Mouse (Mus musculus) liver, adult 2 months (tissue): ENCODE measurements around the gene Spata2l. TPM values are rescaled to one million over a fixed set of nuclear protein-coding genes. Genes with fewer than 3 reads are reported as not detected.

Source experiments
- DNase-seq: peaks from one replicate; pipeline ENCODE4 v3.0.0-alpha.2; 2011; ENCODE audit warnings: low read depth, low spot score; ENCODE audit errors: extremely low read depth
- H3K27ac ChIP-seq: fragments of 200-500 bp; replicated peaks from 2 replicates; pipeline ENCODE4 v1.5.1; 2012; ENCODE audit warnings: low read depth, mild to moderate bottlenecking, control low read depth, inconsistent platforms, low read length; ENCODE audit not compliant: insufficient read depth
- H3K27me3 ChIP-seq: fragments of 200-500 bp; 2 replicates; pipeline ENCODE4 v1.6.1; 2012; ENCODE audit warnings: mild to moderate bottlenecking, moderate library complexity, low read length, inconsistent platforms; ENCODE audit not compliant: control insufficient read depth, insufficient read depth
- H3K36me3 ChIP-seq: fragments of 200-500 bp; 2 replicates; pipeline ENCODE4 v1.6.1; 2012; ENCODE audit warnings: low read length, inconsistent platforms; ENCODE audit not compliant: control insufficient read depth, insufficient read depth
- H3K4me1 ChIP-seq: fragments of 200-500 bp; 2 replicates; pipeline ENCODE4 v1.6.1; 2011; ENCODE audit warnings: low read length; ENCODE audit not compliant: control insufficient read depth, insufficient read depth
- H3K4me3 ChIP-seq: fragments of 200-500 bp; 2 replicates; pipeline ENCODE4 v1.5.1; 2011; ENCODE audit warnings: low read depth, mild to moderate bottlenecking, control low read depth, low read length, moderate library complexity; ENCODE audit not compliant: insufficient read depth
- H3K79me2 ChIP-seq: fragments of 200-500 bp; 2 replicates; pipeline ENCODE4 v1.6.1; 2012; ENCODE audit warnings: inconsistent platforms, mild to moderate bottlenecking, low read length, moderate library complexity; ENCODE audit not compliant: control insufficient read depth, insufficient read depth
- H3K9ac ChIP-seq: fragments of 200-500 bp; 2 replicates; pipeline ENCODE4 v1.6.1; 2012; ENCODE audit warnings: low read depth, mild to moderate bottlenecking, control low read depth, inconsistent platforms, low read length
- CTCF ChIP-seq: fragments of 200-500 bp; IDR thresholded peaks from 2 replicates; pipeline ENCODE4 v1.5.1; 2011; ENCODE audit warnings: low read depth, low read length, control low read depth
- POLR2A ChIP-seq: fragments of 200-500 bp; IDR thresholded peaks from 2 replicates; pipeline ENCODE4 v1.6.1; 2011; ENCODE audit warnings: low read length, control low read depth; ENCODE audit not compliant: insufficient read depth; ENCODE audit errors: extremely low read depth
- WGBS: fragments of 180-500 bp; shearing (Covaris S2); methylation state at CpG from one replicate; pipeline ENCODE4 v1.1.7; 2018; 5-methylcytosine and 5-hydroxymethylcytosine counted together
- polyA plus RNA-seq: library from polyadenylated mRNA; depleted of rRNA; stranded (reverse); fragments of >200 nt; gene quantifications from 2 replicates; pipeline ENCODE4 v1.2.3, GENCODE M21; 2012
- total RNA-seq: library from RNA; depleted of rRNA; stranded (reverse); fragments of >200 nt; gene quantifications from 2 replicates; pipeline ENCODE4 v1.2.3, GENCODE M21; 2014

The Spata2l gene
- total and polyA plus RNA-seq, 2 experiments, result 16.8 to 27.3 TPM

DNA sequence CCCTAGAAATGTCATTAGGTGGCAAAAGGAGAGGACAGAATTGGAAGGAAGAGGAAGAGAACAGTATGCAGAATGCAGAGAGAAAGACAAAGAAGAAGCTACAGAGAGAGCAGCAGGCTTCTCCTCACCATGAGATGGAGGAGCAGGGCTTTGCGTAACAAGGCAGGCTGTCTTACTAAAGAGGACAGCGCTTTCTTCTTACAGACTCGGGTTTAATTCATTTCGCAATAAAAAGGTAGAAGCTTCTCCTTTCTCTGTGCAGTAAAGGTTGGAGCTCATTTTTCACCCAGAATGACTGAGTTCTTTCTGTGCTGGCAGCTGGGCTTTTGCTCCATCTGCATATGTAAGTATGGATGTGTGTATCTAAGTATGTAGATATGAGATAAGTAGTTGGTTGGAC lies 43.8 kb upstream of the Spata2l start:
- Histone ChIP-seq H3K27me3 (no peaks in the 10 kb centered on the region), H3K27ac (no peak overlapping the region), H3K4me1 (no peaks in the 10 kb centered on the region), H3K4me3 (no peak overlapping the region), H3K36me3 (no peaks in the 10 kb centered on the region), H3K9ac (no peak overlapping the region), H3K79me2 (no peaks in the 10 kb centered on the region)
- no peak for DNase-seq
- 81% methylated on average over 4 of the region's 4 CpGs for whole genome bisulfite sequencing
- no peak for TF ChIP-seq CTCF

- 90% methylated on average over 7 of the region's 7 CpGs for WGBS
- H3K27me3 ChIP-seq, result no peaks in the 10 kb centered on the region
- no peak for TF ChIP-seq CTCF
- TF ChIP-seq POLR2A, result no peak
- H3K36me3 ChIP-seq, result no peaks in the 10 kb centered on the region
- no peak overlapping the region for H3K27ac ChIP-seq
- no peaks in the 10 kb centered on the region for H3K4me1 ChIP-seq
- no peak overlapping the region for H3K4me3 ChIP-seq
- DNase-seq, result no peak
- no peaks in the 10 kb centered on the region for H3K79me2 ChIP-seq
- H3K9ac ChIP-seq, result no peak overlapping the region
These were observed 42.4 kb upstream of the Spata2l start for GRCm38 (mm10) chr8:123278445-123278844.

DNA sequence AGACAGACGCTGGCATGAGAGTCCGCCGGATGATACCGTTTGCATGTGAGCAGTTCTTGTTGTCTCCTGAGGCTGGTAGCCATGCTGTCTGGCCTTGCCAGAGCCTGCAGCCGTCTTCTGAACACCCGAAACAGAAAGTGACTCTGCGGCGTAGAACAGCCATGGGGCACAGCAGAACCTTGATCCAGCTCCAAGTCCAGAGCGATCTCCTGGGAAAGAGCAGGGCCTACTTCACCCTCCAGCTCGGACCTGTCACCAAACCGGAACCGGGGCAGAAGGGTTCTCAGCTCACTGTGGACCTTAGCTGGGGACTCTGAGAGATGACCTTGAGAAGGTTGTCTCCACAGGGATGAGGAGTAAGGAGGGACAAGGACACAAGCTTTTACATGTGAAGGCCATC lies 39.1 kb upstream of the Spata2l start:
- WGBS, result 95% methylated on average over 12 of the region's 12 CpGs
- Histone ChIP-seq H3K4me3 (no peak overlapping the region), H3K4me1 (no peaks in the 10 kb centered on the region), H3K36me3 (no peaks in the 10 kb centered on the region), H3K9ac (no peak overlapping the region), H3K27ac (no peak overlapping the region), H3K27me3 (no peaks in the 10 kb centered on the region), H3K79me2 (no peaks in the 10 kb centered on the region)
- DNase-seq, result no peak
- TF ChIP-seq POLR2A, result no peak
- no peak for TF ChIP-seq CTCF

GRCm38 (mm10) chr8:123274447-123274846 lies 38.4 kb upstream of the Spata2l start:
- Histone ChIP-seq H3K27ac (no peak overlapping the region), H3K27me3 (no peaks in the 10 kb centered on the region), H3K4me1 (no peaks in the 10 kb centered on the region), H3K36me3 (no peaks in the 10 kb centered on the region), H3K9ac (no peak overlapping the region), H3K79me2 (no peaks in the 10 kb centered on the region), H3K4me3 (no peak overlapping the region)
- no peak for DNase-seq
- TF ChIP-seq POLR2A (no peak), CTCF (no peak)
- 88% methylated on average over 5 of the region's 5 CpGs for WGBS

GRCm38 (mm10) chr8:123271901-123272300 lies 35.9 kb upstream of the Spata2l start:
- Histone ChIP-seq H3K9ac (no peak overlapping the region), H3K4me1 (no peaks in the 10 kb centered on the region), H3K36me3 (peaks cover 5% of the 10 kb centered on the region; the same call in 1 of the 2 replicates), H3K27ac (no peak overlapping the region), H3K79me2 (no peaks in the 10 kb centered on the region), H3K27me3 (no peaks in the 10 kb centered on the region), H3K4me3 (no peak overlapping the region)
- WGBS, result 84% methylated on average over 4 of the region's 4 CpGs
- no peak for DNase-seq
- TF ChIP-seq POLR2A (no peak), CTCF (no peak)

GRCm38 (mm10) chr8:123271147-123271546 lies 35.1 kb upstream of the Spata2l start:
- no peak overlapping the region for H3K4me3 ChIP-seq
- H3K4me1 ChIP-seq, result no peaks in the 10 kb centered on the region
- no peaks in the 10 kb centered on the region for H3K27me3 ChIP-seq
- DNase-seq, result no peak
- H3K9ac ChIP-seq, result no peak overlapping the region
- H3K27ac ChIP-seq, result no peak overlapping the region
- TF ChIP-seq CTCF (no peak), POLR2A (no peak)
- WGBS, result 87% methylated on average over 10 of the region's 10 CpGs
- peaks cover 11% of the 10 kb centered on the region for H3K36me3 ChIP-seq
- H3K79me2 ChIP-seq, result no peaks in the 10 kb centered on the region
